Mouse (Mus musculus) MEL (cell line): ENCODE data around the gene Hspa1b.

Experiments used
- BHLHE40 ChIP-seq: IDR thresholded peaks from 2 replicates; pipeline ENCODE4 v1.6.1; 2012; ENCODE audit warnings: low read depth, mild to moderate bottlenecking, inconsistent platforms, low read length, improper control_type of control experiment, borderline replicate concordance
- CHD2 ChIP-seq: IDR thresholded peaks from 2 replicates; pipeline ENCODE4 v1.6.1; 2011; ENCODE audit warnings: low read length, improper control_type of control experiment
- CTCF ChIP-seq, 3 experiments: IDR thresholded peaks in 2 of 3; conservative IDR thresholded peaks in 1 of 3; 2 replicates each; pipeline ENCODE4 v1.5.1; 2011 to 2012; ENCODE audit warnings: low read length in 3 of 3, low read depth in 2 of 3, mild to moderate bottlenecking in 2 of 3, improper control_type of control experiment in 1 of 3, inconsistent platforms in 1 of 3, mixed read lengths in 1 of 3, moderate library complexity in 1 of 3; ENCODE audit not compliant: control insufficient read depth in 1 of 3, insufficient read depth in 1 of 3, poor library complexity in 1 of 3, severe bottlenecking in 1 of 3
- MXI1 ChIP-seq: IDR thresholded peaks from 2 replicates; pipeline ENCODE4 v1.6.1; 2011; ENCODE audit warnings: mild to moderate bottlenecking, low read depth, low read length, improper control_type of control experiment
- NELFE ChIP-seq: IDR thresholded peaks from 2 replicates; pipeline ENCODE4 v1.6.1; 2011; ENCODE audit warnings: low read depth, low read length, improper control_type of control experiment
- POLR2A ChIP-seq, 2 experiments: IDR thresholded peaks; 2 replicates each; pipeline ENCODE4 v1.6.1; 2011 to 2012; ENCODE audit warnings: low read length in 2 of 2, mild to moderate bottlenecking in 2 of 2, control low read depth in 1 of 2, improper control_type of control experiment in 1 of 2, low read depth in 1 of 2, moderate library complexity in 1 of 2; ENCODE audit not compliant: control insufficient read depth in 1 of 2, insufficient read depth in 1 of 2, poor library complexity in 1 of 2
- POLR2AphosphoS2 ChIP-seq: IDR thresholded peaks from 2 replicates; pipeline ENCODE4 v1.6.1; 2011; ENCODE audit warnings: low read length, improper control_type of control experiment
- RCOR1 ChIP-seq: IDR thresholded peaks from 2 replicates; pipeline ENCODE4 v1.6.1; 2012; ENCODE audit warnings: low read depth, mild to moderate bottlenecking, inconsistent platforms, low read length, improper control_type of control experiment
- TAL1 ChIP-seq: IDR thresholded peaks from 2 replicates; pipeline ENCODE4 v1.6.1; 2012; ENCODE audit warnings: mild to moderate bottlenecking, inconsistent platforms, low read length, moderate library complexity, mixed read lengths
- ZMIZ1 ChIP-seq: IDR thresholded peaks from 2 replicates; pipeline ENCODE4 v1.6.1; 2012; ENCODE audit warnings: low read depth, mild to moderate bottlenecking, inconsistent platforms, low read length, improper control_type of control experiment, moderate library complexity

GRCm38 (mm10) chr17:34959881-34960515, 960 bp upstream of the Hspa1b start:
- TF ChIP-seq NELFE (no peak), TAL1 (no peak), CHD2 (no peak), BHLHE40 (no peak), MXI1 (no peak), POLR2AphosphoS2 (no peak), CTCF (IDR thresholded peaks at IDR 0.05 in 2 of 3, conservative IDR thresholded peaks at IDR 0.05 in 1 of 3; ENCODE audit: control insufficient read depth in 1 of 3, insufficient read depth in 1 of 3, low read depth in 2 of 3, low read length in 3 of 3, poor library complexity in 1 of 3, severe bottlenecking in 1 of 3) (no peak), RCOR1 (no peak), ZMIZ1 (no peak), POLR2A (IDR thresholded peaks at IDR 0.05; ENCODE audit: control insufficient read depth in 1 of 2, insufficient read depth in 1 of 2, low read depth in 1 of 2, low read length in 2 of 2, poor library complexity in 1 of 2) (no peak)
